Mouse (Mus musculus) myocyte (in vitro differentiated cells): ENCODE results near the gene Gipr. TPM values are rescaled to one million over a fixed set of nuclear protein-coding genes. Genes with fewer than 3 reads are reported as not detected.

ENCODE experiments used
- H3K27me3 ChIP-seq: one replicate; pipeline ENCODE4 v1.6.1; 2011; ENCODE audit not compliant: control insufficient read depth, insufficient read depth, insufficient read length
- H3K36me3 ChIP-seq: one replicate; pipeline ENCODE4 v1.6.1; 2011; ENCODE audit not compliant: control insufficient read depth, insufficient read depth
- H3K4me2 ChIP-seq: one replicate; pipeline ENCODE4 v1.6.1; 2011; ENCODE audit warnings: low read depth, control low read depth
- H3K4me3 ChIP-seq: one replicate; pipeline ENCODE4 v1.5.1; 2011; ENCODE audit warnings: mild to moderate bottlenecking, control low read depth, moderate library complexity
- H3K79me2 ChIP-seq: one replicate; pipeline ENCODE4 v1.6.1; 2011; ENCODE audit not compliant: control insufficient read depth, insufficient read depth
- H3ac ChIP-seq: one replicate; pipeline ENCODE4 v1.6.1; 2011; ENCODE audit not compliant: control insufficient read depth, insufficient read length
- CEBPB ChIP-seq: IDR thresholded peaks from 2 replicates; pipeline ENCODE4 v1.6.1; 2011; ENCODE audit warnings: mild to moderate bottlenecking, moderate library complexity; ENCODE audit not compliant: poor library complexity, insufficient read depth, severe bottlenecking
- E2F4 ChIP-seq: IDR thresholded peaks from one replicate; pipeline ENCODE4 v1.6.1; 2011; ENCODE audit warnings: mild to moderate bottlenecking, control low read depth, moderate library complexity; ENCODE audit not compliant: insufficient read depth
- MAX ChIP-seq: IDR thresholded peaks from one replicate; pipeline ENCODE4 v1.6.1; 2011; ENCODE audit warnings: low read depth, mild to moderate bottlenecking, control low read depth
- MYOD1 ChIP-seq, 3 experiments: IDR thresholded peaks; one replicate each; pipeline ENCODE4 v1.6.1; 2011; ENCODE audit warnings: control low read depth in 2 of 3, low read depth in 2 of 3, mild to moderate bottlenecking in 2 of 3, moderate library complexity in 1 of 3; ENCODE audit not compliant: insufficient read length in 2 of 3, control insufficient read depth in 1 of 3
- MYOG ChIP-seq, 3 experiments: IDR thresholded peaks; one replicate each; pipeline ENCODE4 v1.6.1; 2011; ENCODE audit warnings: control low read depth in 2 of 3, low read depth in 2 of 3, mild to moderate bottlenecking in 2 of 3; ENCODE audit not compliant: insufficient read length in 2 of 3, control insufficient read depth in 1 of 3, insufficient read depth in 1 of 3
- POLR2A ChIP-seq: IDR thresholded peaks from one replicate; pipeline ENCODE4 v1.6.1; 2011; ENCODE audit warnings: low read depth, mild to moderate bottlenecking, control low read depth, moderate library complexity; ENCODE audit not compliant: insufficient read length
- POLR2AphosphoS2 ChIP-seq: IDR thresholded peaks from one replicate; pipeline ENCODE4 v1.6.1; 2011; ENCODE audit warnings: low read depth, control low read depth; ENCODE audit not compliant: insufficient read length
- REST ChIP-seq: IDR thresholded peaks from one replicate; pipeline ENCODE4 v1.6.1; 2011; ENCODE audit warnings: mild to moderate bottlenecking, control low read depth, moderate library complexity; ENCODE audit not compliant: insufficient read depth, insufficient read length
- SRF ChIP-seq: IDR thresholded peaks from one replicate; pipeline ENCODE4 v1.6.1; 2011; ENCODE audit warnings: low read depth; ENCODE audit not compliant: control insufficient read depth, insufficient read length
- TCF12 ChIP-seq: IDR thresholded peaks from one replicate; pipeline ENCODE4 v1.6.1; 2011; ENCODE audit warnings: mild to moderate bottlenecking, control low read depth; ENCODE audit not compliant: poor library complexity, insufficient read depth, severe bottlenecking
- TCF3 ChIP-seq: IDR thresholded peaks from one replicate; pipeline ENCODE4 v1.6.1; 2011; ENCODE audit warnings: low read depth, control low read depth; ENCODE audit not compliant: insufficient read length
- USF1 ChIP-seq: IDR thresholded peaks from one replicate; pipeline ENCODE4 v1.6.1; 2011; ENCODE audit warnings: low read depth, mild to moderate bottlenecking, control low read depth, moderate library complexity
- polyA plus RNA-seq: library from polyadenylated mRNA; unstranded; fragments of >200 nt; fragmentation: generic; extraction: Trizol; gene quantifications from one replicate; pipeline ENCODE4 v1.2.1, GENCODE M21; 2012; ENCODE audit warnings: missing spikeins

The Gipr gene
- polyA plus RNA-seq, 1 experiment, result 0.48 TPM

DNA sequence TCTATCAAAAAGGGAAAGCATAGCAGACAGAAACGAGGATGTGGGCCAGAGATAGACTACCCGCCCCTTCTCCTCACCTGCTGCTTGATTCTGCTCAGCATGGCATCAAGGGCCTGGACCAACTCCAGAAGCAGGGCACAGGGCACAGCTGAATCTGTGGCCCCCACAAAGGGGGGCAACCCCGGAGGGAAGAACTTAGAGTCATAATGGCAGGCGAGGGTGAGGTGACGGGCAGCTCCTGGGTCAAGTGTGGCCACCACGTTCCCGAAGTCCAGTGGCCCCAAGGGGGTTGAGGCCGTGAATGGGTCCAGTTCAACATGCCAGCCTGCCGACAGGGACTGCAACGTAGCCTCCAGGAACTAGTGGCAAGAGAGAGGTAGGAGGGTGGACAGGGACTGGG is 19.1 kb downstream of the Gipr start:
- TF ChIP-seq POLR2A (no peak), MAX (no peak), POLR2AphosphoS2 (no peak), SRF (no peak), CEBPB (no peak), MYOD1 (IDR thresholded peaks at IDR 0.05; ENCODE audit: control insufficient read depth in 1 of 3, insufficient read length in 2 of 3, low read depth in 2 of 3) (no peak), TCF3 (no peak), USF1 (no peak), MYOG (IDR thresholded peaks at IDR 0.05; ENCODE audit: control insufficient read depth in 1 of 3, insufficient read depth in 1 of 3, insufficient read length in 2 of 3, low read depth in 2 of 3) (no peak), REST (no peak), E2F4 (no peak), TCF12 (no peak)

DNA sequence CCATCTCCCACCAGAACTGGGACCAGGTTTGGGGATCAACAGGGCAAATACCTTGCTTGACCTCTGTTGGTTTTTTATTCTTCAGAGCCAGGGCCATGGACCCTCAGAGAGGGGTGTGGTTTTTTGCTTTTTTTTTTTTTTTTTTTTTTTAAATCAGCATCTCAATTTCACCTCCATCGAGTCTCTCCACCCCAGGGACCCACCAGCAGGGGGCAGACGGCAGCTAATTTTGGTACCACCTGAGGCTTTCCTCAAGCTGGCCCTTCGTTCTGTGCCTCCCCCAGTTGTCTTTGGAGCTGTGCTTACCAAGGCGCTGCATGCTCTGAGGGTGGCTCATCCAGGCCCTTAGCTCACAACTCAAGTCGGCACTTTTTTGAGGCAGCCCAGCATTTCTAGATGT is 28.5 kb downstream of the Gipr start:
- Histone ChIP-seq H3K36me3 (no peaks in the 10 kb centered on the region), H3K4me3 (no peak overlapping the region), H3ac (no peak overlapping the region), H3K79me2 (peaks cover 9% of the 10 kb centered on the region), H3K4me2 (no peak overlapping the region), H3K27me3 (no peaks in the 10 kb centered on the region)
- TF ChIP-seq SRF (no peak), TCF3 (no peak), POLR2A (no peak), TCF12 (no peak), MYOD1 (IDR thresholded peaks at IDR 0.05; ENCODE audit: control insufficient read depth in 1 of 3, insufficient read length in 2 of 3, low read depth in 2 of 3) (no peak), REST (no peak), E2F4 (no peak), USF1 (no peak), MYOG (IDR thresholded peaks at IDR 0.05; ENCODE audit: control insufficient read depth in 1 of 3, insufficient read depth in 1 of 3, insufficient read length in 2 of 3, low read depth in 2 of 3) (no peak), MAX (no peak), POLR2AphosphoS2 (no peak), CEBPB (no peak)

More for the DNA sequence above, 19.1 kb downstream of the Gipr start:
- Histone ChIP-seq H3ac (no peak overlapping the region), H3K27me3 (no peaks in the 10 kb centered on the region), H3K4me2 (no peak overlapping the region), H3K4me3 (no peak overlapping the region), H3K79me2 (peaks cover 17% of the 10 kb centered on the region), H3K36me3 (no peaks in the 10 kb centered on the region)

DNA sequence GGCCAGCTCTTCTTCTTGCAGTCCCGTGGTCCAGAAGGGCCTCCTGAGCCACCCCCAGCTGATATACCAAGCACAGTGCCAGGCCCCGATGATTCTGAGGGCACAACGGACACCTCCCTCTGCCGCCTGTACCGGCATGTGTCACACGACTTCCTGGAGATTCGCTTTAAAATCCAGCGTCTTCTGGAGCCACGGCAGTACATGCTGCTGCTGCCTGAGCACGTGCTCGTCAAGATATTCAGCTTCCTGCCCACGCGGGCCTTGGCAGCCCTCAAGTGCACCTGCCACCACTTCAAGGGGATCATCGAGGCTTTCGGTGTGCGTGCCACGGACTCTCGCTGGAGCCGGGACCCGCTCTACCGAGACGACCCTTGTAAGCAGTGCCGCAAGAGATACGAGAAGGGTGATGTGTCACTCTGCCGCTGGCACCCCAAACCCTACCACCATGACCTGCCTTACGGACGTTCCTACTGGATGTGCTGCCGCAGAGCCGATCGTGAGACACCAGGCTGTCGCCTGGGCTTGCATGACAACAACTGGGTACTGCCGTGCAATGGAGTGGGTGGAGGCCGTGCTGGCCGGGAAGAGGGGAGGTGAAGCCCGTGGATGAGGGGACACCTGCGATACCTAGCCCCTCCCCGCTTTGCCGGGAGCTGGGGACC is 29.1 kb downstream of the Gipr start:
- H3K27me3 ChIP-seq, result no peaks in the 10 kb centered on the region
- H3K79me2 ChIP-seq, result peaks cover 9% of the 10 kb centered on the region
- no peak overlapping the region for H3K4me2 ChIP-seq
- TF ChIP-seq MYOG (IDR thresholded peaks at IDR 0.05; ENCODE audit: control insufficient read depth in 1 of 3, insufficient read depth in 1 of 3, insufficient read length in 2 of 3, low read depth in 2 of 3), result no peak
- TF ChIP-seq CEBPB, result no peak
- no peak for TF ChIP-seq POLR2AphosphoS2
- TF ChIP-seq MYOD1 (IDR thresholded peaks at IDR 0.05; ENCODE audit: control insufficient read depth in 1 of 3, insufficient read length in 2 of 3, low read depth in 2 of 3), result no peak
- no peak for TF ChIP-seq POLR2A
- TF ChIP-seq TCF12, result no peak
- TF ChIP-seq MAX, result no peak
- TF ChIP-seq REST, result no peak
- TF ChIP-seq E2F4, result no peak
- TF ChIP-seq SRF, result no peak
- no peak for TF ChIP-seq TCF3
- TF ChIP-seq USF1, result no peak
- no peak overlapping the region for H3ac ChIP-seq
- H3K4me3 ChIP-seq, result no peak overlapping the region
- no peaks in the 10 kb centered on the region for H3K36me3 ChIP-seq

DNA sequence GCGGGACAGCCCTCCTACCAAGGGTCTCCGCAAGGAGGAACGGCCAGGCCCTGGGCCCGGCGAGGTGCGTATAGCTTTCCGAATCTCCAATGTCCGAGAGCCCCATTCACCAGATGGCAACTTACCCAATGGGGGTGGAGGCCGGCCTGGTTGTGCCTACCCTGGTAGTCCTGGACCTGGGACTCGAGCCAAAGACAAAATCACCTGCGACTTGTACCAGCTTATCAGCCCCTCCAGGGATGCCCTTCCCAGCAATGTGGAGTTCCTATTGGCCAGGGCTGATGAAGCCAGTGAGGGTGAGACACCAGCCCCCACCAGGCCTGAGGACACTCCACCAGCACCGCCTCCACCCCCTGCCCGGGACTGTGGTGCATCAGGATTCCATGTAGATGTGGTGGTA is 29.8 kb downstream of the Gipr start:
- Histone ChIP-seq H3K36me3 (no peaks in the 10 kb centered on the region), H3K27me3 (no peaks in the 10 kb centered on the region), H3K4me2 (no peak overlapping the region), H3K79me2 (peaks cover 9% of the 10 kb centered on the region), H3ac (no peak overlapping the region), H3K4me3 (no peak overlapping the region)
- TF ChIP-seq E2F4 (no peak), CEBPB (no peak), MAX (no peak), SRF (no peak), USF1 (no peak), REST (no peak), MYOD1 (IDR thresholded peaks at IDR 0.05; ENCODE audit: control insufficient read depth in 1 of 3, insufficient read length in 2 of 3, low read depth in 2 of 3) (no peak), TCF3 (no peak), MYOG (IDR thresholded peaks at IDR 0.05; ENCODE audit: control insufficient read depth in 1 of 3, insufficient read depth in 1 of 3, insufficient read length in 2 of 3, low read depth in 2 of 3) (no peak), TCF12 (no peak), POLR2A (no peak), POLR2AphosphoS2 (no peak)
